Mouse (Mus musculus) cerebral cortex, adult 2 months (tissue): ENCODE data around the gene Ntrk2.

ENCODE experiments used
- WGBS: fragments of 180-500 bp; shearing (Covaris S2); methylation state at CpG from one replicate; pipeline ENCODE4 v1.1.7; 2018; 5-methylcytosine and 5-hydroxymethylcytosine counted together

Ntrk2 gene

GRCm38 (mm10) chr13:58924486-58924885, 118.1 kb downstream of the Ntrk2 start:
- 47% methylated on average over 3 of the region's 3 CpGs for WGBS

- WGBS, result 96% methylated on average over 3 of the region's 3 CpGs
Observed at GRCm38 (mm10) chr13:58927186-58927585, 120.8 kb downstream of the Ntrk2 start.

GRCm38 (mm10) chr13:58927656-58928226, 121.4 kb downstream of the Ntrk2 start:
- 62% methylated on average over 16 of the region's 16 CpGs for WGBS

GRCm38 (mm10) chr13:58928668-58929436, 122.5 kb downstream of the Ntrk2 start:
- 42% methylated on average over 15 of the region's 15 CpGs for WGBS

DNA sequence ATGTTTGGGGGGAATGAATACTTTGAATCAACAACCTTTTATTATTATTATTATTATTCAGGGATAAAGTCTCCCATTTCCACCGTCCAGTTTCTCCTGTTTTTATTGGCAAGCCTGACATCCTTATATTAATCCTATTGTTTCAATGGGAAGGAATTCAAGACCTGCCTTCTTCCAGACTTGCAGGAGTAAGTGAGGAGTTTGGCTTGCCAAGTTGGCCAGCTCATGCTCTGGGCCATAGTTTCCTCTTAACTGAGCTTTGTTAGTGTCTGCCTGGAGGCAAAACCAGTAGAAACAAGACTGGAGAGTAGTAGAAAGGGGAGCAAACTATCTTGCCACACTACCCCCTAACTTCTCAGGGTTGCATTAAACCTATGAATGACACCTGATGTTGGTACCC, 123.8 kb downstream of the Ntrk2 start:
- WGBS, result 23% methylated on average over 1 of the region's 1 CpGs

GRCm38 (mm10) chr13:58933126-58933525, 126.8 kb downstream of the Ntrk2 start:
- WGBS, result 44% methylated on average over 4 of the region's 4 CpGs

DNA sequence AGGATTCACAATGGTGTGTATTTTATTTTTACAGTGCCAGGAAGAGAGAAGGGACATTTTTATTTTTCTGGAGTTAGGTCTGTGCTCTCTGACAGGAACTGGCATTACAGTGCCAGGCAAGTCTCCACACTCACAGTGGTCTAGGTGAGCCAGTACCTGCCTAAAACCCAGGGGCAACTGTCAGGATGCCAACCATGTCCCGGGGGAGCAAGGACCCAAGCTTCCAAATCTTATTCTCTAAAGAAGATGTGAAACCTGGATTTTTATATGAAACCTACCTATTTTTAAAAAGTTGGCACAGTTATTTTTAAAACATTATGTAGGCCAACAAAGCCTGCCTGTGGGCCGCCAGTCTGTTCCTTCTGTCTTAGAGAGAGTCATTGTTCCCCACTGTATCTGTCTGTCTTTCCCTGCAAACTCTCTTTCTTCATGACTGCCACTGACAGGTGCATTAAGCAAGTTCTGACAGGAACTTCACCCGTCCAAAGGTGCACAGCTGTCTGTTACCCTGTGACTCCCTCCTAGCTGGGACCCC, 128.3 kb downstream of the Ntrk2 start:
- WGBS, result 54% methylated on average over 3 of the region's 3 CpGs

GRCm38 (mm10) chr13:58935956-58936495, 129.7 kb downstream of the Ntrk2 start:
- WGBS, result 16% methylated on average over 8 of the region's 8 CpGs

GRCm38 (mm10) chr13:58937884-58938283, 131.5 kb downstream of the Ntrk2 start:
- WGBS, result 95% methylated on average over 12 of the region's 12 CpGs

- WGBS, result 45% methylated on average over 4 of the region's 4 CpGs
Observed at GRCm38 (mm10) chr13:58938464-58938863, 132.1 kb downstream of the Ntrk2 start.

GRCm38 (mm10) chr13:58940208-58940607, 133.8 kb downstream of the Ntrk2 start:
- WGBS, result 42% methylated on average over 6 of the region's 6 CpGs

- 54% methylated on average over 7 of the region's 7 CpGs for WGBS
Observed at GRCm38 (mm10) chr13:58940798-58941197, 134.4 kb downstream of the Ntrk2 start.

- 44% methylated on average over 6 of the region's 6 CpGs for WGBS
Observed at GRCm38 (mm10) chr13:58945781-58946180, 139.4 kb downstream of the Ntrk2 start.

DNA sequence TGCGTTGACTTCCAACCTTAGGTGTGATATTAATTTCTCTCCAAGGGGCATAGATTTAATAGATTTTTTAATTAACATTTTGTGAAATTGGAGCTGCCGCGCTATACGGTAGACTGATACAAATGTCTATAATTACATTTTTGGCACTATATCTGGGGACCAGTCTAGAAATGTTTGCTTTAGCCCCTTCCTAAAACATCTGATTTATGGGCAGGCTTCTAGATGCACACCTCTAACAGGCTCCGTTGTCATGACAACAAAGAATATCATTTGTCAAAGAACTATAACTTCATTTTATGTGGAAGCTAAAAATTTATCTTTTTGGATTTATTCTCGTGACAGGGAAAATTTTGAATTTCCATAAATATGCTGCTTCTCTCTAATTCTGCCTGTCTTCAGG, 140.2 kb downstream of the Ntrk2 start:
- 54% methylated on average over 6 of the region's 6 CpGs for WGBS

- 41% methylated on average over 9 of the region's 9 CpGs for WGBS
Observed at GRCm38 (mm10) chr13:58947056-58947455, 140.7 kb downstream of the Ntrk2 start.

DNA sequence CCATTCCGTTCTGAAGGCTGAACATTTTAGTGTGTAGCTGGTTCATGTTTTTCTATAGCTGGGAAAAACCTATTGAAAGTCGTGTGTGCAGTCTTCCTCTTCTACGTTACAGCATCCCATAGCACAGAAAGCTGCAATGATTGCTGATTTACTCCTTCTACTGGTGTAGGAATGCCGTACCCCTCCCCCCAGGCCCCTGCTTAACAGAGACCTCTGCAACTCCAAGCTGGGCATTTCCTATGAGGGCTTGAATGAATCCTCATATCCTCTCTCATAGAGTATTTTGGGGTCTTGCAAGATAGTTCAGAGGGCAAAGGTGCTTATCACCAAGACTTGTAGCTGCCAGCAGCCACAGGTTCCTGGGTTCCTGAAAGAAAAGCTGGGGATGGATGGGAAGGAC, 148.0 kb downstream of the Ntrk2 start:
- WGBS, result 38% methylated on average over 4 of the region's 4 CpGs

GRCm38 (mm10) chr13:58954764-58955163, 148.4 kb downstream of the Ntrk2 start:
- WGBS, result 29% methylated on average over 6 of the region's 6 CpGs

GRCm38 (mm10) chr13:58955237-58955777, 148.9 kb downstream of the Ntrk2 start:
- 45% methylated on average over 8 of the region's 8 CpGs for WGBS

GRCm38 (mm10) chr13:58958171-58958904, 152.0 kb downstream of the Ntrk2 start:
- WGBS, result 89% methylated on average over 11 of the region's 11 CpGs

DNA sequence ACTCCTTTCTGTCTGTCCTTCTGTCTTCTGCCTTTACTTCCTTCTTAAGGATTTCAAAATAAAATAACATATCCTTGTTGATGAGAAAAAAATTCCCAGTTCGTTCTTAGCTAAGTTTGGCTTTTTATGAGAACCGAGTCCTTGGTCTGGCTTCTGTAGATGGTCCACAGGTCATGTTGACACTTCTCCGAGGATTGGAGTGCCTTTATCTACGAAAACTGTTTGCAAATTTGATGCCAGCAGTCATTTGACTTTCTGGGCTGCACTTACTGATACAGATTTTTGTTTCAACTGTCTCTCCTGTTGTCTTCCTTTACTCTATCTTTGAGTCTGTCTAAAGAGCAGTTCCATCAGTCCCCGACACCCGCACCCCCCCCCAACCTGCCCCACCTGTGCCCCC, 154.0 kb downstream of the Ntrk2 start:
- WGBS, result 78% methylated on average over 6 of the region's 6 CpGs

GRCm38 (mm10) chr13:58964701-58965359, 158.5 kb downstream of the Ntrk2 start:
- 48% methylated on average over 12 of the region's 12 CpGs for WGBS
